Mouse (Mus musculus) E14TG2a.4 (cell line): Measurements from ENCODE around the gene Fasn.

ENCODE experiments used
- CTCF ChIP-seq: conservative IDR thresholded peaks from 2 replicates; pipeline ENCODE4 v1.5.1; 2014; ENCODE audit warnings: low read length
- NANOG ChIP-seq: IDR thresholded peaks from 2 replicates; pipeline ENCODE4 v1.6.1; 2014; ENCODE audit warnings: borderline replicate concordance, low read length, mixed read lengths
- POU5F1 ChIP-seq: IDR thresholded peaks from 2 replicates; pipeline ENCODE4 v1.6.1; 2014; ENCODE audit warnings: low read length, borderline replicate concordance

DNA sequence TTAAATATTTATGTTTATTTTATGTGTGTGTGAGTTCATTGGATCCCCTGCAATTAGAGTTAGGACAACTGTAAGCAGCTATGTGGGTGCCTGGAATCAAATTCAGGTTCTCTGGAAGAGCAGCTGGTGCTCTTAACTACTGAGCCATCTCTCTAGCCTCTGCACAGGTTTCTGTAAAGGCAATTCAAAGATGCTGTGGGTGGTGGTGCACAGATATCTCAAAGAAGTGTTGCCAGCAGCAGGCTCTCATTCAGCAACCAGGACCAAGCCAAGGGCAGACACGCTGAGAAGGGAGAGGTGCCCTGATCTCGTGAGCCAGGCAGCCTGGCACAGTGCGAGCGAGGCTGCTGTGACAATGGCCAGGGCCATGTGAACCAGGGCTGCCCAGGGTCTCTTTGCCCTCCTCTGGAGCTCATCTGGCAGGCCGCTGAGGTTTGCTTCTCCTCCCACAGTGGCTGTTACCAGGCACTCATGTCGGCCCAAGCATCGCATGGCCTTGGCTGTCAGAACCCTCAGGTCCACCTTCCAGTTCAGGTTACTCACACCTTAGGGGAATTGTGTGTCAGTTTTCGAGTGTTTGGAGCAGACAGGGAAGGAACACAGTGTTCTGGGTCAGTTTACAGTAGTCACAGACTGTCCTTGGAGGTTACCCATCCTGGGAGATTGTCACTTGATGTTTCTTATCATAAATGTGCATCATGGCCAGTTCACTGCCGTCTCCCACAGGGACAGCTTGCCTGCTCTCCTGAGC lies 22.6 kb upstream of the Fasn start:
- TF ChIP-seq CTCF (no peak), POU5F1 (no peak), NANOG (no peak)
